Mouse (Mus musculus) bone marrow, adult 2 months (tissue): ENCODE measurements around the gene Cnga4.

ENCODE experiments used
- CTCF ChIP-seq: fragments of 200-500 bp; IDR thresholded peaks from 2 replicates; pipeline ENCODE4 v1.5.1; 2011; ENCODE audit warnings: low read length, control low read depth; ENCODE audit not compliant: control insufficient read depth, insufficient read depth
- POLR2A ChIP-seq: fragments of 200-500 bp; IDR thresholded peaks from 2 replicates; pipeline ENCODE4 v1.6.1; 2011; ENCODE audit warnings: low read depth, mild to moderate bottlenecking, control low read depth, low read length, borderline replicate concordance; ENCODE audit not compliant: control insufficient read depth

GRCm38 (mm10) chr7:105368521-105368920 lies 35.8 kb upstream of the Cnga4 start:
- TF ChIP-seq POLR2A (no peak), CTCF (no peak)
